Mouse (Mus musculus): ENCODE results near the gene Vwa7. TPM values are rescaled to one million over a fixed set of nuclear protein-coding genes. Genes with fewer than 3 reads are reported as not detected.
"Not testable (repeated sequence)": the region's sequence is repeated elsewhere in the genome, so short reads cannot be mapped to it uniquely, and the experiment has no call there.

Gene Vwa7
- 1 to 10 TPM; 7.3 to 7.7 TPM for total RNA-seq (2021)

- intact Hi-C loops (cut with DNase I): no loop called here
- DNase-seq (ENCODE audit: low spot score): no peak
Measured at GRCm38 (mm10) chr17:35016376-35016775, at the start of gene Vwa7. Vwa7 (plus strand) TSS chr17:35016579.

GRCm38 (mm10) chr17:34969822-34970221 is 46.6 kb upstream of the Vwa7 start, which contains the start of gene Gm20481:
Gm20481 (plus strand) TSS chr17:34969912.
- intact Hi-C loops (cut with DNase I); DNase-seq (ENCODE audit: low spot score): not testable (repeated sequence)

- intact Hi-C loops (cut with DNase I); DNase-seq (ENCODE audit: low spot score): not testable (repeated sequence)
Measured at GRCm38 (mm10) chr17:34970850-34971249, 45.5 kb upstream of the Vwa7 start.

- intact Hi-C loops (cut with DNase I); DNase-seq (ENCODE audit: low spot score): not testable (repeated sequence)
Measured at GRCm38 (mm10) chr17:34971694-34972068, 44.7 kb upstream of the Vwa7 start.

GRCm38 (mm10) chr17:34972069-34972749 is 44.2 kb upstream of the Vwa7 start, which contains the start of the genes Hspa1a and Hspa1l:
Hspa1a (minus strand) TSS chr17:34972156.
Hspa1l (plus strand) TSS chr17:34972703.
- peak; percentile 83 for DNase-seq (ENCODE audit: low spot score)
- intact Hi-C loops (cut with DNase I): not testable (repeated sequence)

- no peak for DNase-seq (ENCODE audit: low spot score)
- intact Hi-C loops (cut with DNase I): no loop called here
Measured at GRCm38 (mm10) chr17:34975581-34976492, 40.5 kb upstream of the Vwa7 start.

- DNase-seq (ENCODE audit: low spot score): no peak
- intact Hi-C loops (cut with DNase I): no loop called here
Measured at GRCm38 (mm10) chr17:34977000-34977399, 39.4 kb upstream of the Vwa7 start.

- no peak for DNase-seq (ENCODE audit: low spot score)
- intact Hi-C loops (cut with DNase I): no loop called here
Measured at GRCm38 (mm10) chr17:34978239-34978638, 38.1 kb upstream of the Vwa7 start.

- intact Hi-C loops (cut with DNase I): loop anchor here (1.0 to 10.0 kb wide), 2 partner anchors 23 to 45 kb away; partner anchors contain the start of gene Neu1
Measured at GRCm38 (mm10) chr17:34979631-34980030, 36.7 kb upstream of the Vwa7 start.

GRCm38 (mm10) chr17:34980655-34981054 is 35.7 kb upstream of the Vwa7 start:
- no peak for DNase-seq (ENCODE audit: low spot score)
- intact Hi-C loops (cut with DNase I): loop anchor here (1.0 to 10.0 kb wide), 2 partner anchors 24 to 46 kb away; partner anchors contain the start of gene Neu1

More at GRCm38 (mm10) chr17:34979631-34980030, 36.7 kb upstream of the Vwa7 start:
- no peak for DNase-seq (ENCODE audit: low spot score)

GRCm38 (mm10) chr17:34981690-34982180 is 34.6 kb upstream of the Vwa7 start, which contains the start of gene Lsm2:
Lsm2 (plus strand) TSS chr17:34981862.
- peak; percentile 88 for DNase-seq (ENCODE audit: low spot score)
- intact Hi-C loops (cut with DNase I): loop anchor here (1.0 to 10.0 kb wide), 4 partner anchors 17 to 125 kb away; partner anchors contain the start of gene Neu1

- intact Hi-C loops (cut with DNase I): loop anchor here (1.0 to 10.0 kb wide), 4 partner anchors 16 to 126 kb away; partner anchors contain the start of gene Neu1
- DNase-seq (ENCODE audit: low spot score): no peak
Measured at GRCm38 (mm10) chr17:34982328-34982727, 34.1 kb upstream of the Vwa7 start.

GRCm38 (mm10) chr17:34984218-34984617 is 32.2 kb upstream of the Vwa7 start:
- intact Hi-C loops (cut with DNase I): loop anchor here (10.0 kb wide), 1 partner anchor 49 kb away; the partner anchor contains the start of gene Neu1
- no peak for DNase-seq (ENCODE audit: low spot score)

- intact Hi-C loops (cut with DNase I): no loop called here
- no peak for DNase-seq (ENCODE audit: low spot score)
Measured at GRCm38 (mm10) chr17:34994751-34995150, 21.6 kb upstream of the Vwa7 start.

GRCm38 (mm10) chr17:34995192-34995591 is 21.2 kb upstream of the Vwa7 start:
- intact Hi-C loops (cut with DNase I); DNase-seq (ENCODE audit: low spot score): not testable (repeated sequence)

- DNase-seq (ENCODE audit: low spot score); intact Hi-C loops (cut with DNase I): not testable (repeated sequence)
Measured at GRCm38 (mm10) chr17:34995927-34996326, 20.5 kb upstream of the Vwa7 start.

- DNase-seq (ENCODE audit: low spot score): no peak
- intact Hi-C loops (cut with DNase I): no loop called here
Measured at GRCm38 (mm10) chr17:34996411-34997141, 19.8 kb upstream of the Vwa7 start.

- intact Hi-C loops (cut with DNase I): no loop called here
- DNase-seq (ENCODE audit: low spot score): no peak
Measured at GRCm38 (mm10) chr17:34997142-34997483, 19.3 kb upstream of the Vwa7 start.

Measured in heart, postnatal 25 days (tissue).